Mouse (Mus musculus) telencephalon, adult 2 months (tissue): ENCODE results near the gene Spg7.
"Not testable (repeated sequence)": the region's sequence is repeated elsewhere in the genome, so short reads cannot be mapped to it uniquely, and the experiment has no call there.

Experiments used
- DNase-seq: peaks from one replicate; pipeline ENCODE4 v3.0.0-alpha.2; 2011; ENCODE audit warnings: low read depth, low spot score

Gene Spg7

DNA sequence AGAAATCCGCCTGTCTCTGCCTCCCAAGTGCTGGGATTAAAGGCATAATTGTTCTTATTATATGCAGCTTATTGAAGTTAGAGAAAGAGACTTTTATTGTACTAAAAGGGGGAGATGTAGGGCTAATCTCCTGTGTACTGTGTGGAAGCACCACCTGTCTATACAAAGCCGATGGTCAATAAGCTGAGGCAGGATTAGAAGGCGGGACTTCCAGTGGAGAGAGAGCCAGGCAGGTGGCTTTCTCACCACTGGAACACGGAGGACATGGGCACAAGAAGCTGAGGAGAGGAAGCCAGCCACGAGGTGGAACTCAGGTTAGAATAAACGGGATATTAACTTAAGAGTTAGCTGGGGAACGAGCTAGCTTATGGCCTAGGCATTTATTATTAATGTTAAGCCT, at the start of gene Spg7:
Gene Spg7 (plus strand): TSS at position 222 of the 400 bp plus-strand sequence.
- no peak for DNase-seq

- no peak for DNase-seq
These were observed 48.3 kb upstream of the Spg7 start for GRCm38 (mm10) chr8:123014429-123014828.

GRCm38 (mm10) chr8:123015074-123015473, 47.7 kb upstream of the Spg7 start:
- no peak for DNase-seq

DNA sequence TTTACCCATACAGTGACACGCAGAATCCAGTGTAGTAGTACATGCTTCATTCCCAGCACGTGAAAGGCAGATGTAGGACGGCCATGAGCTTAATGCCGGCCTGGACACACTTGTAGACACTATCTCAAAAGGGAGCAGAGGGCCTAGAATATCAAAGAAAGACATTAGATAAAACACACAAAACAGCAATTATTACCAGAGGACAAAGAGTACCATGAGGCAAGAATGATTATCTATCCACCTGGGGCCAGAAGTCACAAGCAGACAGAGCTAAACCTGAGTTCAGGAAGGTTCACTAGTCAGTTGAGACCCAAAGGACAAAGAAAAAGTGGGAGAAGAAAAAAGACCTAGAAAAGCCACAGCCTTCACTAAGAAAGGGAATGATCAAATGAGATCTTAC, 45.6 kb upstream of the Spg7 start:
- no peak for DNase-seq

DNA sequence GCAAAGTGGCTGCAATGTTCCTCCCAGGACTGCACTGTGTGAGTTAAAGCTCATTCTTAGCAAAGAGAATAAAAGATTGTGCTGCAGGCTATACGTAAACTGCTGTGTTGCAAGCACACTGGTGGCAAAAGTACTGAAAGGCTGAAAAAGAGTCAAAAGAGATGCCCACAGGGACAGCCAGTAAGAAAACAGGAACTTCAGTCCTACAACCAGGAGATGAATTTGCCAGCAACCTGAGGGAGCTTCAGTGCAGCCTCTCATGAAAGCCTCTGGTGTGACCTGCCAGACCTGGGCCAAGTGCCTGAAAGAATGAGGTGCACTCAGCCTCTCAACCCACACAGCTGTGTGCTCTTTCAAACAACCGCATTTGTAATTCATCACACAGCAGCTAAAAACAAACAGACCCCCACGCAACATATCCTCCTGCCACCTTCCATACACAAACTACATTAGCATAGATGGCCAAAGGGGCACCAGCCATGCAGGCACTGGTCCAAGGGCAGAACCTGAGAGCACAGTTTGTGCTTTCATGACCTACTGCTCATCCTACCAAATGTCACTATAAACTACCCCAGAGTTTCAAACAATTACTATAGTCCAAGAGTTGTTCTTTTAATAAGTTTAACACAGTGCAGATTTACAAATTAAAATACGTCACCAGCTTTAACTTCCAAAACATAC, 44.1 kb upstream of the Spg7 start:
- no peak for DNase-seq

DNA sequence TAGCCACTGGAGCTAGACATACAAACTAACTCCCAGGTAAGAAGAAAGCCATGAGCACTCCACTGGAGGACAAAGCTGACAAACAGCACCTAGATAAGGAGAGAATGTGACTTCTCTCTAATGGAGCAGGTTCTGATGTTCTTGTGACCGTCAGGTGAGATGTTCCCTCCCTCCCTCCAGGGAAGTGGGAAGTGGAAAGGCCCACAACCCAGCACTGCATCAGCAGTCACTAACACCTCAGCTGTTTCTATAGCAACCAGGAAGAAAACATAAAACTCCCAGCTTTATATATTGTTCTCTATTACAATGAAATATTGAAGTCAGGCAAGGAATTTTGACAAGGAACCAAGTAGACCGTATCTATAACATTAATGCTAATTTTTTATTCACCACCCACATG, 42.7 kb upstream of the Spg7 start:
- no peak for DNase-seq

GRCm38 (mm10) chr8:123020859-123021258, 41.9 kb upstream of the Spg7 start:
- no peak for DNase-seq

GRCm38 (mm10) chr8:123021259-123021658, 41.5 kb upstream of the Spg7 start:
- DNase-seq = no peak

DNA sequence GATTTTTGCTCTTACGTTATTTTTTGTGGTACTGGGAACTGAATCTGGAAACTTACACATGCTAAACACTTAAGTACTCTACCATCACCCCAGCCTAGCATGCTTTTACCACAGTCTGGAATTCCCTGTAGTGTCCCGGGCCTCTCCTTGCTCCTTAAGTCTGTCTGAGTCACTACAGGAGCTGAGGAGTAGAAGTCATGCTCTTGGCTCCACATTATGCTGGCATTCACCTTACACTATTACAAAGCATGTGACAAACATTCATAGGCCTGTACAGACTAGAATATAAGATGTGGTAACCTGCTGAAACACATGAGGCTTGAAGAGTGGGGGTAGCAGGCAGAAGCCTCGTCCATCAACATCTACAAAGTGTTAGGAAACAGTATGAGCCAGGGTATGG, 40.0 kb upstream of the Spg7 start:
- DNase-seq = no peak

- DNase-seq = no peak
These were observed 38.5 kb upstream of the Spg7 start for GRCm38 (mm10) chr8:123024226-123024625.

DNA sequence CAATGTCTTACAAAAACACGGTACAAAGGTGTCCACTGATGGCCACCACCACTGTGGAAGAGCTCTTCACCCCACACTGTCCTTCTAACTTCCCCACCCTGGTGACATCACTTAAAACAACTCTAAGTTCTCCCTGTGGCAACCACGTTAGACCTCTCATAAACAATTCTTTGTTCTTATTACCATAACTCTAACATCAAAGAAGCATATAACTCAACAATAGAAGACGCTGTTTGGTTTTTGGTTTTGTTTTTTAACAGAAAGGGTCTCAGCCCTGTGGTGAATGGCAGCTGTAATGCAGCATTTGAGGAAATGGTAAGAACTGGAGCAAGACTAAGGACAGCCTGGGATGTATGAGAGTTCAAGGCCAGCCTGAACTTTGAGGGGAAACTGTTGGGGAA, 36.8 kb upstream of the Spg7 start:
- DNase-seq = no peak

DNA sequence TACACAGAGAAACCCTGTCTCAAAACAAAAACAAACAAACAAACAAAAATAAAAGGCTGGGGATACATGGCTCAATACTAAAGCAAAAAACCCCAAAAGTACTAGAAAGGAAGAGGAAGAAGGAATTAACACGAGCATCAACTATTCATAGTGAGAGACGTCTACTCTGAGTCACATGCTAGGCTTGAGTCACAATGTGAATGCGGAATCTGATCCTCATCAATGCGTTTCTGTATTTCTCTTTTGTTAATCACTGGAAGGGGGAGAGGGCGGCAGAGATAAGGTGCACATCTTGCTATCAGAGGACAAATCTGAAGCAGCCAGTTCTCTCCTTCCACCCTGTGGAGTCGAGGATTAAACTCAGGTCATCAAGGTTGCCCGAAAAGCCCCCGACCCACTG, 35.0 kb upstream of the Spg7 start:
- no peak for DNase-seq

DNA sequence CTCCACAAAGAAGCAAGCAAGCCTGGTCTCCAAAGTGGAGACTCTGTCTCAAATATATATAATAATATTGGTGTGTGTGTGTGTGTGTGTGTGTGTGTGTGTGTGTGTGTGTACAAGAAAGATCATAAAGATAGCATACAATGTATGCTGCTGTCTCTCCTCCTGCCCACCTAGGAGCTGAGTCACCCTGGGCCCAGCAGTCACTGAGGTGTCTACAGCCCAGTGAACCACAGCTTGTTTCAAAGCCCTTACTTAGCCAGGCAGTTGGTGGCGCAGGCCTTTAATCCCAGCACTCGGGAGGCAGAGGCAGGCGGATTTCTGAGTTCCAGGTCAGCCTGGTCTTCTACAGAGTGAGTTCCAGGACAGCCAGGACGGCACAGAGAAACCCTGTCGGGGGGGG, 32.7 kb upstream of the Spg7 start:
- not testable (repeated sequence) for DNase-seq

DNA sequence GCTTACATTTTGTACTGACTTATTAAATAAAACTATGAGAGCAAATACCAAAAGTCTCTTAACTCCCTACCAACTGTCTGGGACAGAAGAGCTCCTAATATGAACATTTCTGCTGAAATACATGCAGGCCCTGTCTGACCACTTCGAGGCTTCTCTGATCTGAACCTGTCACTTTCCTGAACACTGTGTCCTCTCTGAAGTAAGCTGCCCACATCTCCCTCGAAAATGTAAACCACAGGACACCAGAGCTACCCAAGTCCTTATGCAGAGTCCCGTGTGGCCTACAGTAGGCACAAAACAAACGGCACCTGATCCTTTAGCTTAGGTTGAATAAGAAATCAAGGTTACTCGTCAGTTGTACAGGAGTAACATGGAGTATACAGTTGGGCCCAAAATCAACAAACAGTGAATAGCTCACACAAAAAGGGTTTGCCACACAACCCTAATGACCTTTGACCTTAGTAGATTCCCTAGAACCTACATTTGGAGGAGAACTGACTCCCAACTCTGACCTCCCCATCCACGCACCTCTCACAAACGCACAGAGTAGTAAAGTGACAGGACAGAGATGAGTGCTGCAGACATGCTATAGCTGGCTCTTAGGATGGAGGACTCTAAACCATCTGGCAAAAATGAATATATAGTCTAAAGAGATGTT, 31.3 kb upstream of the Spg7 start:
- no peak for DNase-seq

DNA sequence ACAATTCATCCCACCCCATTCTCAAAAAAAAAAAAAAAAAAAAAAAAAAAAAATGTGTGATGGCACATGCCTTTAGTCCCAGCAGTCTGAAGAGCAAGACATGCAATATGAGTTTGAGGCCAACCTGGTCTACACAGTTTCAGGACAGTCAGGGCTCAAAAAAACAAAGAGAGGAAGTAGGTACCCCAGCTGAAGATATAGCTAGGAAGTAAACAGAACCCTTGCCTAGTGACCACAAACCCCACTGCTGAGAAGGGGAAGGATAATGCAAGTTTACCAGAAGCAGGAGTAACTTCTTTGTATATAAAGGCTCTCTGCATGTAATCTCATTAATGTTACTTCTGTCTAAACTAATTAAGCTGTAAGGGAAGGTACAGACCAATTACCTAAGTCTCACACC, 30.0 kb upstream of the Spg7 start:
- no peak for DNase-seq

DNA sequence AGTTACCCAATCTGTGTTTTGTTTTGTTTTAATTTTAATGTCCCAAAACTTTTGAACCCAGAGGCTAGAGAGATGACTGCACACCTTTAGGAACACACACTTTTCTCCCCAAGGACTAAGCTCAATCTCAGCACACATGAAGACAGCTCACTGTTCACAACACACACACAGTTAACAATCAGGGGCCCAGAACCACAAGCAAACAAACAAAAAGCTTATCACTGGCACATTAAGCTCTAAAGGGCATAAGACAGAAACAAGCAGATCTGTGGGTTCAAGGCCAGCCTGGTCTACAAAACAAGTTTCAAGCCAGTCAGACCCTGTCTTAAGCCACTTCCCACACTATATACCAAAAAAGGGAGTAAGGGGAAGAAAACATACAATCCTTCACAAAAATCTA, 29.3 kb upstream of the Spg7 start:
- no peak for DNase-seq

GRCm38 (mm10) chr8:123034171-123034570, 28.6 kb upstream of the Spg7 start:
- no peak for DNase-seq

- no peak for DNase-seq
These were observed 25.8 kb upstream of the Spg7 start for GRCm38 (mm10) chr8:123036956-123037355.

- no peak for DNase-seq
These were observed 25.3 kb upstream of the Spg7 start for GRCm38 (mm10) chr8:123037487-123037886.

DNA sequence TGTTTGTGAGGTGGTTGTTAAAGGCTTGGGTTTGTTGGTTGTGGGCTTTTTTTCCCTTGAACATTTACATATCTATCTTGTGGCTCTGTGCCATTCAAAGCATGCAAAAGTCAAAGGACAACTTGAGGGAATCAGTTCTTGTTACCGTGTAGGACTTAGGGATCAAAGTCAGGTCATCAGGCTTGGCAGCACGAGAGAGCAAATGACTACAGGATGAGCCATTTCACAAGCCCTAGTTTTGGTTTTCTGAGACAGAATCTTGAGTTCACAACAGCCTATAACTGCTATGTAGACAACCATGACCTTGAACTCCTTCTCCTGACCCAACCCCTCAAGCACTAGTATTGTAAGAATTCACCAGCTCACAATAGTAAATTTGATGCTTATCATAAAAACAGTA, 24.4 kb upstream of the Spg7 start:
- no peak for DNase-seq

DNA sequence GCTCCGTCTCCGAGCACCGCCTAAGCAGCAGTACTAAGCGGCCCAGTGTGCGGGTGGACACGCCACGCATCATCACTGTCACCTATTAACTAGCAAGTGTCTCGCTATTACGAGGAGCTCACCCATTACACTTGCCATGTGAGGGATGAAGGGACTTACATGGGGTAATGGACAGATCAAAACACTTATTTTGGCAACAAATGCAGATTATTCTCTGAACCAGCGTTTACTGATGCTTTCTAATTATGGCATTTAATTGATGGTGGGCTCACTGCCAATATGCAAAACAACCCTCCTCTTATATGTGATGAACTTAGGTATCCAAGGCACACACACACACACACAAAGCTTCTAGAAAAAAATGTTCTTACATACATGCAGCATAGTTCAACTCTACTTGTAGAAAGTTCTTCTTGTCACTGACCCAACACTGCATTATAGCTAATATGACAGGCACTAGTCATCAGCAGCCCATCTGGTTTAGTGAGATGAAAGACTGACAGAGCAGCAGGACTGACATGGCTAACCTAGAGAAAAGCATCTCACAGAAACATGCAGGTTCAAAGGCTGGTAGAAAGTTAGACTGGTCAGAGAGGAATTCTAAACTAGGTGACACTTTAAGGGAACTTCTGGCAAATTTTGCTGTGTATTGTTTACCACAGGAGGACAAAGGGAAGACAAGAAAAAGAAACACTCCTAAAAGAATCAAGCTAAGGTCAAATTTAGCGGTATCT, 23.2 kb upstream of the Spg7 start:
- no peak for DNase-seq

GRCm38 (mm10) chr8:123040110-123040650, 22.6 kb upstream of the Spg7 start:
- no peak for DNase-seq
